Mouse (Mus musculus) myocyte (in vitro differentiated cells): ENCODE measurements around the gene Cp.

ENCODE experiments used
- CEBPB ChIP-seq: IDR thresholded peaks from 2 replicates; pipeline ENCODE4 v1.6.1; 2011; ENCODE audit warnings: mild to moderate bottlenecking, moderate library complexity; ENCODE audit not compliant: poor library complexity, insufficient read depth, severe bottlenecking
- E2F4 ChIP-seq: IDR thresholded peaks from one replicate; pipeline ENCODE4 v1.6.1; 2011; ENCODE audit warnings: mild to moderate bottlenecking, control low read depth, moderate library complexity; ENCODE audit not compliant: insufficient read depth
- MAX ChIP-seq: IDR thresholded peaks from one replicate; pipeline ENCODE4 v1.6.1; 2011; ENCODE audit warnings: low read depth, mild to moderate bottlenecking, control low read depth
- MYOD1 ChIP-seq, 3 experiments: IDR thresholded peaks; one replicate each; pipeline ENCODE4 v1.6.1; 2011; ENCODE audit warnings: control low read depth in 2 of 3, low read depth in 2 of 3, mild to moderate bottlenecking in 2 of 3, moderate library complexity in 1 of 3; ENCODE audit not compliant: insufficient read length in 2 of 3, control insufficient read depth in 1 of 3
- MYOG ChIP-seq, 3 experiments: IDR thresholded peaks; one replicate each; pipeline ENCODE4 v1.6.1; 2011; ENCODE audit warnings: control low read depth in 2 of 3, low read depth in 2 of 3, mild to moderate bottlenecking in 2 of 3; ENCODE audit not compliant: insufficient read length in 2 of 3, control insufficient read depth in 1 of 3, insufficient read depth in 1 of 3
- POLR2A ChIP-seq: IDR thresholded peaks from one replicate; pipeline ENCODE4 v1.6.1; 2011; ENCODE audit warnings: low read depth, mild to moderate bottlenecking, control low read depth, moderate library complexity; ENCODE audit not compliant: insufficient read length
- POLR2AphosphoS2 ChIP-seq: IDR thresholded peaks from one replicate; pipeline ENCODE4 v1.6.1; 2011; ENCODE audit warnings: low read depth, control low read depth; ENCODE audit not compliant: insufficient read length
- REST ChIP-seq: IDR thresholded peaks from one replicate; pipeline ENCODE4 v1.6.1; 2011; ENCODE audit warnings: mild to moderate bottlenecking, control low read depth, moderate library complexity; ENCODE audit not compliant: insufficient read depth, insufficient read length
- SRF ChIP-seq: IDR thresholded peaks from one replicate; pipeline ENCODE4 v1.6.1; 2011; ENCODE audit warnings: low read depth; ENCODE audit not compliant: control insufficient read depth, insufficient read length
- TCF12 ChIP-seq: IDR thresholded peaks from one replicate; pipeline ENCODE4 v1.6.1; 2011; ENCODE audit warnings: mild to moderate bottlenecking, control low read depth; ENCODE audit not compliant: poor library complexity, insufficient read depth, severe bottlenecking
- TCF3 ChIP-seq: IDR thresholded peaks from one replicate; pipeline ENCODE4 v1.6.1; 2011; ENCODE audit warnings: low read depth, control low read depth; ENCODE audit not compliant: insufficient read length
- USF1 ChIP-seq: IDR thresholded peaks from one replicate; pipeline ENCODE4 v1.6.1; 2011; ENCODE audit warnings: low read depth, mild to moderate bottlenecking, control low read depth, moderate library complexity

GRCm38 (mm10) chr3:19956885-19957284 is at the start of gene Cp:
- TF ChIP-seq POLR2A, result no peak
- TF ChIP-seq CEBPB, result peak; percentile 70; the same call in 1 of the 2 replicates
- no peak for TF ChIP-seq E2F4
- no peak for TF ChIP-seq USF1
- TF ChIP-seq MYOG (IDR thresholded peaks at IDR 0.05; ENCODE audit: control insufficient read depth in 1 of 3, insufficient read depth in 1 of 3, insufficient read length in 2 of 3, low read depth in 2 of 3), result no peak
- no peak for TF ChIP-seq POLR2AphosphoS2
- no peak for TF ChIP-seq MYOD1 (IDR thresholded peaks at IDR 0.05; ENCODE audit: control insufficient read depth in 1 of 3, insufficient read length in 2 of 3, low read depth in 2 of 3)
- no peak for TF ChIP-seq MAX
- TF ChIP-seq TCF3, result no peak
- no peak for TF ChIP-seq TCF12
- no peak for TF ChIP-seq REST
- TF ChIP-seq SRF, result no peak
